Mouse (Mus musculus) olfactory bulb, adult 2 months (tissue): ENCODE results near the gene Gprc5c. TPM values are rescaled to one million over a fixed set of nuclear protein-coding genes. Genes with fewer than 3 reads are reported as not detected.

Experiments used
- H3K27ac ChIP-seq: fragments of 200-500 bp; 2 replicates; pipeline ENCODE4 v1.5.1; 2012; ENCODE audit warnings: low read depth, low read length; ENCODE audit not compliant: insufficient read depth
- H3K4me1 ChIP-seq: fragments of 200-500 bp; 2 replicates; pipeline ENCODE4 v1.6.1; 2012; ENCODE audit warnings: low read length; ENCODE audit not compliant: control insufficient read depth, insufficient read depth
- H3K4me3 ChIP-seq: fragments of 200-500 bp; 2 replicates; pipeline ENCODE4 v1.5.1; 2012; ENCODE audit warnings: mild to moderate bottlenecking, low read depth, low read length, moderate library complexity; ENCODE audit not compliant: insufficient read depth
- CTCF ChIP-seq: fragments of 200-500 bp; IDR thresholded peaks from 2 replicates; pipeline ENCODE4 v1.5.1; 2012; ENCODE audit warnings: low read depth, mild to moderate bottlenecking, low read length, moderate library complexity; ENCODE audit not compliant: insufficient read depth
- POLR2A ChIP-seq: fragments of 200-500 bp; IDR thresholded peaks from 2 replicates; pipeline ENCODE4 v1.6.1; 2012; ENCODE audit warnings: mild to moderate bottlenecking, low read depth, low read length, moderate library complexity; ENCODE audit not compliant: insufficient read depth
- WGBS: fragments of 180-500 bp; shearing (Covaris S2); methylation state at CpG from one replicate; pipeline ENCODE4 v1.1.7; 2018; 5-methylcytosine and 5-hydroxymethylcytosine counted together
- polyA plus RNA-seq: library from polyadenylated mRNA; stranded (reverse); fragments of >200 nt; gene quantifications from 2 replicates; pipeline ENCODE4 v1.2.4, GENCODE M21; 2012; ENCODE audit warnings: low replicate concordance; ENCODE audit not compliant: missing spikeins, insufficient read depth, insufficient read length

Gene Gprc5c
- polyA plus RNA-seq, 1 experiment = not detected

DNA sequence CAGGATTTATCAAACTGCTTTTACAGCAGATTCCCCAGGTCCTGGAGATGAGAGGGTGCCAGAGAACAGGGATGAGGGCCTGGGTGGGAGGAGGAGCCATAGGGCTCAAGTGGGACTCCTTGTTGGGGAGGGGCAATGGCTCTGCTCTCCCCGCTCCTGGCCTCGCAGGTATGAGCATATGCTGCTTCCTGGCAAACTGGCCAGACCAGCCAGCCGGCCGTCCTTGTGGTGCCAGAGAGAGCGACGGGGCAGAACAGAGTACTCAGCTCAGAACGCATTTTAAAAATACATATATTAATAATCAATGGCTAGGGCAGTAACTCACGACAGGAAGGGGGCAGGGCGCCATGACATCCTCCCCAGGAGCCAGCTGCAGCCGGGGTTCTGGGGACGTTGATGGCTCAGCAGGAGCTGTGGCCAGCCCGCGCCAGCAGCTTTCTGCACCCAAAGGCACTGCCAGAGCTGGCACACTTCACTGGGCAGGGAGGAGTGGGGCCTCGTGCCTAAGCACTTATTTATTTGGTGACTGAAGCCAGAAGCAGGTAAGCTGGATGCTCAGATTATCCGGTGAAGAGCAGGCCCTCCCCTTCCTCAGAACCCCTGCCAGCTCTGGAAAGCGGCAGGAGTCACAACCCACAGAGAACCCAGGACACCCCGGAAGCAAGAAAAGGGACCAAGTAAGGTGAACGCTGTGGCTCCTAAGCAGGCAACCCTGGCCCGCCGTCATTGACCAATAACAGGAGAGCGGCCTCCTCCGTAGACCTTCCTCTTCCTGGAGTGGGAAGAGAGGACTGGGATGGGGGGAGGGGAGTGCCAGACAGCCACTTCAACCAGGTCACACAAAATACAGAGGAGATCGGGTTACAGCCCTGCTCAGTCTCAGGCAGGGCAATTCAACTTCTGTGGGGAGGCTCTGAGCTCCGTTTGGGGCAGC is 21.2 kb upstream of the Gprc5c start:
- H3K4me3 ChIP-seq = no peak overlapping the region
- no peak overlapping the region for H3K27ac ChIP-seq
- peaks cover 21% of the 10 kb centered on the region for H3K4me1 ChIP-seq
- TF ChIP-seq CTCF (no peak), POLR2A (no peak)
- WGBS = 37% methylated on average over 24 of the region's 24 CpGs

- peaks cover 21% of the 10 kb centered on the region for H3K4me1 ChIP-seq
- no peak overlapping the region for H3K27ac ChIP-seq
- 55% methylated on average over 8 of the region's 8 CpGs for WGBS
- TF ChIP-seq POLR2A (no peak), CTCF (no peak)
- H3K4me3 ChIP-seq = no peak overlapping the region
Observed at GRCm38 (mm10) chr11:114830433-114830773, 20.5 kb upstream of the Gprc5c start.

GRCm38 (mm10) chr11:114833166-114833565 is 17.8 kb upstream of the Gprc5c start:
- H3K4me3 ChIP-seq = no peak overlapping the region
- TF ChIP-seq POLR2A = no peak
- no peak for TF ChIP-seq CTCF
- peaks cover 21% of the 10 kb centered on the region for H3K4me1 ChIP-seq
- 48% methylated on average over 5 of the region's 5 CpGs for WGBS
- H3K27ac ChIP-seq = no peak overlapping the region

GRCm38 (mm10) chr11:114843818-114844463 is 7.0 kb upstream of the Gprc5c start:
- Histone ChIP-seq H3K4me1 (peaks cover 5% of the 10 kb centered on the region; the same call in 1 of the 2 replicates), H3K4me3 (no peak overlapping the region), H3K27ac (no peak overlapping the region)
- WGBS = 32% methylated on average over 8 of the region's 8 CpGs
- TF ChIP-seq CTCF (no peak), POLR2A (no peak)

DNA sequence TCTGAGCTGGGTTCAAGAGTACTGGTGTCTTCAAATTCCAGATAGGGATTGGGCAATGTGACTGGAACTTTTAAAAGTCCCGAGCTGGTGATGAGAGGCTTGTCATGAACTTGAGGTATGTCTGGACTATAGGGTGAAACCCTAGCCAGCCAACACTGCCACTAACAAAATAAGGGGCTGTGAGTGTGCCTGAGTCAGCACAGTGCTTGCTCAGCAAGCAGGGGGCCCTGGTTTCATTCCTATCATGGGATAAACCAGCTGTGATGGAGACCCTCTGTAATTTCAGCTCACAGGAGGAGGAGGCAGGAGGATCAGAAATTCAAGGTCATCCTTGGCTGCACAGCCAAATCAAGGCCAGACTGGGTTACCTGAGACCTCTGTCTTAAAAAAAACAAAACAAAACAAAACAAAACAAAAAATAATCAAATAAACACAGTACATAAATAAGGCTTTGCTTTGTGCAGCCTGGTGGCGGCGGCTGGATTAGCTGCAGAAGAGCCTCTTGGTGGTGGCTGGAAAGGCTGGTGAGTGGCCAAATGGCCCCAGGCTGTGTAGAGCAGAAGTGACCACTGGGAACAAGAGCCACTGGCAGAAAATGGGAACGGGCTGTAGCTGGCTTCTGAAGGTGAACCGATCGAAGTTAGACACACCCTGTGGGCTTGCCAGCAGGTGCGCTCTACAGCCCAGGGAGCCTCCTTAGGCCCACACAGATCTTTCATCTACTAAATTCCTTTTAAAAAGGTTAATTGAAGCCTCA is 6.3 kb upstream of the Gprc5c start:
- TF ChIP-seq POLR2A = no peak
- no peak for TF ChIP-seq CTCF
- no peak overlapping the region for H3K4me3 ChIP-seq
- 80% methylated on average over 7 of the region's 7 CpGs for WGBS

DNA sequence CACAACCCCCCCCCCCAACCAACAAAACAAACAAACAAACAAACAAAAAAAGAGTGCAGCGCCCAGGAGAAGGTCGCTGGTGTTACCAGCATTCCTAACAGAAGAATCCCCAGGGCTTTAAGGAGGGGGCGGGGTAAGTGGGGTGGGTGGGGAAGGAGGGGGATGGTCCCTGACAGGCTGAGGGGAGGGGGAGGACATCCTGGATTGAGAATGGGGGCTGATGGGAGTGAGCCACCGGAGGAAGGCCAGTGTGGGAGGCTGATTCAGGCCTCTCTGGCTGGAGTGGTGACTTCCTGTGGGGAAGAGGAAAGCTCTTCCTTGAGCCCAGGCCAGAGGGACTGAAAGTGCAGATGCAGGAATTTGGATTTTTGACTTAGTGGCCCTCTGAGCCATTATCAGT is 4.6 kb upstream of the Gprc5c start:
- 85% methylated on average over 4 of the region's 4 CpGs for WGBS
- TF ChIP-seq POLR2A = no peak
- TF ChIP-seq CTCF = no peak
- no peak overlapping the region for H3K4me3 ChIP-seq
- peaks cover 13% of the 10 kb centered on the region for H3K4me1 ChIP-seq
- H3K27ac ChIP-seq = no peak overlapping the region

More for the DNA sequence above, 6.3 kb upstream of the Gprc5c start:
- Histone ChIP-seq H3K27ac (no peak overlapping the region), H3K4me1 (peaks cover 5% of the 10 kb centered on the region; the same call in 1 of the 2 replicates)

GRCm38 (mm10) chr11:114847008-114847407 is 3.9 kb upstream of the Gprc5c start:
- H3K4me1 ChIP-seq = peaks cover 20% of the 10 kb centered on the region
- WGBS = 90% methylated on average over 5 of the region's 5 CpGs
- no peak overlapping the region for H3K27ac ChIP-seq
- no peak for TF ChIP-seq CTCF
- TF ChIP-seq POLR2A = no peak
- no peak overlapping the region for H3K4me3 ChIP-seq

DNA sequence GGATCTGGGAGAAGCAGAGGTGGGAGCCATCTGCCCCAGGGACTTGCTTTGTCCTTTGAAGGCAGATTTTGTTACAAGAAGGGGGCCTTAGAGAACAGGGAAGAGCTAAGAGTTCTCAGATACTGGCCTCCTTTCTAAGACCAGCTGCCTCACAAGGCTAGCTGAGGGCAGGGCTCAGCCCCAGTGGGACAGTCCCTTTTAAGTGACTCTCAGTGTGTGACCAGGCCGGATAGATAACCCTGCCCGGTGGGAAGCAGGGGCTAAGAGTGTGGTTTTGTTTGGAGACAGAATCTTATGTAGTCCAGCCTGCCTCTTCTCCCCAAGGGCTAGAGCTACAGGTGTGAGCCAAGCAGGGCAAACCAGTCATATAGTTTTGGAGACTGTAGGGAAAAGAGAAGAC is 1.4 kb upstream of the Gprc5c start:
- H3K27ac ChIP-seq = no peak overlapping the region
- 56% methylated on average over 2 of the region's 2 CpGs for WGBS
- TF ChIP-seq CTCF = no peak
- TF ChIP-seq POLR2A = no peak

GRCm38 (mm10) chr11:114850066-114850451 is 893 bp upstream of the Gprc5c start:
- Histone ChIP-seq H3K4me3 (no peak overlapping the region), H3K4me1 (peaks cover 26% of the 10 kb centered on the region), H3K27ac (no peak overlapping the region)
- 61% methylated on average over 5 of the region's 5 CpGs for WGBS
- TF ChIP-seq POLR2A = no peak
- no peak for TF ChIP-seq CTCF

More for the DNA sequence above, 1.4 kb upstream of the Gprc5c start:
- peaks cover 26% of the 10 kb centered on the region for H3K4me1 ChIP-seq
- H3K4me3 ChIP-seq = no peak overlapping the region
